Mouse (Mus musculus): ENCODE data around the gene Ino80e. TPM values are rescaled to one million over a fixed set of nuclear protein-coding genes. Genes with fewer than 3 reads are reported as not detected.

Gene Ino80e
- polyA plus RNA-seq, 1 experiment: 105 TPM

DNA sequence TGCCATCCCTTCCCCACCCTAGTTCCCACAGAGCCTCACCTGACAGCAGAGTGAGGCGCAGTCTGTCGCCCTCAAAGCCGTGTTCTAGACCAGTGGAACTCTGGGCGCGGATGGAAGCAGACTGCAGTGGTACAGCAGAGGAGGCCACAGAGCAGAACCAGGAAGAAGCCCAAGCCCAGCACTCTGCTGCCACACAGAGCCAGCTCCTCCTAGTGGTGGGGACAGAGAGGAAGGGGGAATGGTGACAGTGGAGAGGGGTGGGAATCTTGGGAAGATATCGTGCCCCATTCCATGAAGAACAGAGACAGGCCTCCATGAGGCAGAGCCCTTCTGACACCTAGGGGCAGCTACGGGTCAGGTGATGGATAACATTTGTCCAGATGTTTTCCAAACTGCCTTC, 26.7 kb upstream of the Ino80e start:
- peaks cover 6% of the 10 kb centered on the region for H3K79me3 ChIP-seq (ENCODE audit: low read depth)
- H3ac ChIP-seq (ENCODE audit: control insufficient read depth, insufficient read length, low read depth): no peak overlapping the region
- TF ChIP-seq CEBPB (IDR thresholded peaks at IDR 0.05; ENCODE audit: low read depth): no peak
- TF ChIP-seq CTCF (IDR thresholded peaks at IDR 0.05; ENCODE audit: control insufficient read depth, insufficient read depth, insufficient read length): peak; percentile 1
- TF ChIP-seq MYOD1 (IDR thresholded peaks at IDR 0.05; ENCODE audit: control insufficient read depth, insufficient read length, low read depth): no peak
- no peak for TF ChIP-seq MYOG (IDR thresholded peaks at IDR 0.05; ENCODE audit: control insufficient read depth, extremely low read depth, insufficient read length)
- TF ChIP-seq USF1 (IDR thresholded peaks at IDR 0.05; ENCODE audit: low read depth): no peak
- H3K4me3 ChIP-seq (ENCODE audit: insufficient read depth, poor library complexity, severe bottlenecking): no peak overlapping the region
- no peaks in the 10 kb centered on the region for H3K36me3 ChIP-seq (ENCODE audit: control insufficient read depth, insufficient read depth)
- H3K79me2 ChIP-seq (ENCODE audit: control insufficient read depth, insufficient read depth): peaks cover 5% of the 10 kb centered on the region
- no peaks in the 10 kb centered on the region for H3K27me3 ChIP-seq (ENCODE audit: control insufficient read depth, insufficient read depth, insufficient read length)

DNA sequence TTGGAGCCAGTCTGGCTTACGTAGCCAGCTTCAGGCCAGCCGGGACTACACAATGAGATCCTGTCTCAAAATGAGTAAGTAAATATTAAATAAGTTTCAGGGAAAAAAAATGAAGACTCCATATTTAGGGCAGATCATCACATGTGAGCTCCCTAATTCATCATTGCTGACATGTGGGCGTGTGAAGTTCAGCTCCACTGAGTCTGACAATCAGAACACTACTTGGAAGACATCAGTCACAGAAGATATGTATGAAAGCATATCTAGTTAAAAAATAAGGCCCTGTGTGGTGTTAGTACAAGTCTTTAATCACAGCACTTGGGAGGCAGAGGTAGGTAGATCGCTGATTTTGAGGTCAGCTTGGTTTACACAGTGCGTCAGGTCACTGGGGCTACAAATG, 25.1 kb upstream of the Ino80e start:
- Histone ChIP-seq H3ac (ENCODE audit: control insufficient read depth, insufficient read length, low read depth) (no peak overlapping the region), H3K36me3 (ENCODE audit: control insufficient read depth, insufficient read depth) (no peaks in the 10 kb centered on the region), H3K79me2 (ENCODE audit: control insufficient read depth, insufficient read depth) (peaks cover 21% of the 10 kb centered on the region), H3K27me3 (ENCODE audit: control insufficient read depth, insufficient read depth, insufficient read length) (no peaks in the 10 kb centered on the region), H3K4me3 (ENCODE audit: insufficient read depth, poor library complexity, severe bottlenecking) (no peak overlapping the region), H3K79me3 (ENCODE audit: low read depth) (peaks cover 21% of the 10 kb centered on the region)
- TF ChIP-seq MYOD1 (IDR thresholded peaks at IDR 0.05; ENCODE audit: control insufficient read depth, insufficient read length, low read depth): no peak
- no peak for TF ChIP-seq USF1 (IDR thresholded peaks at IDR 0.05; ENCODE audit: low read depth)
- no peak for TF ChIP-seq FOSL1 (IDR thresholded peaks at IDR 0.05; ENCODE audit: insufficient read depth, low read length, poor library complexity, severe bottlenecking)
- TF ChIP-seq MYOG (IDR thresholded peaks at IDR 0.05; ENCODE audit: control insufficient read depth, extremely low read depth, insufficient read length): no peak
- no peak for TF ChIP-seq CEBPB (IDR thresholded peaks at IDR 0.05; ENCODE audit: low read depth)
- no peak for TF ChIP-seq CTCF (IDR thresholded peaks at IDR 0.05; ENCODE audit: control insufficient read depth, insufficient read depth, insufficient read length)
- TF ChIP-seq MAX (IDR thresholded peaks at IDR 0.05): no peak

DNA sequence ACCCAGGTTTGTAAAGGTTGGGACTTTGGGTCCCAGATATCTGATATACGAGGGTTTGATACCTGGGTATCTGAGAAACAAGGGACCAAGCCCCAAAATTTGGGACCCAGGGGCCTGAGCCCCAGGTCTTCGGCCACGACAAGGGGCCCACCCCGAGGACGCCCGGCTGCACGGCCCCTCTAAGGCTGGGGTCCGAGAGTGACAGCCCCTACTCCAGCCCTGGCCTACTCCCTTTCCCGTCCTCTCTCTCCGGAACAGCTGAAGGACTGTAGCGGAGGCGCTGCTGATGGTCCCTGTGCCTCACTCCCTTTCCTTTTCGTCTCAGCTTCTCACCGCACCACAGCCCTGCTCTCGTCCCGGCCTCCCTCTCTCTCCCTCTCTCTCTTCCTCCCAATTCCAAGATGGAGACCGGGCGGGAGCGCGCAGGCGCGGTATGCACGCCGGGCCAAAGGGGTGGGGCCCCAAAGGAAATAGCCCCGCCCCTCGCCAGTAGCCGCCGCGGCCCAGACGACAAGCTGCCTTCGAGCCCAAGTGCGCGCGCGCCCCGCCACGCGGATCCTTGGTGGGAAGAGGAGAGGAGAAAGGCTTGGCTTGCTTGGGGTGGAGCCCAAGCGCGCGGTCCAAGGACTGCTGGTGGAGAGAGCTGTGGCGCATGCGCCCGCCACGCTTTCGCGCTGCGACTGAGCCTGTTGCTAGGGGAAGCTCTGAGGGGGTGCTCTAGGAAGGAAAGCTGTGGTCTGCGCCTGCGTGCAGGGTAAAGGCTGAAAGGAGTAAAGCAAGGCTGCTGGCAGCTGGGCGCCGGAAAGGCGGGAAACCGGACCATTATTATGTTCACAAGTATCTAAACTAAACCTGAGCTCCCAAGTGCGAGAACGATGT, 22.3 kb upstream of the Ino80e start, which contains the start of gene Taok2:
Gene Taok2, minus strand, starts transcription at position 418 of the 879 bp plus-strand sequence.
- peaks cover 30% of the 10 kb centered on the region for H3K79me3 ChIP-seq (ENCODE audit: low read depth)
- no peaks in the 10 kb centered on the region for H3K27me3 ChIP-seq (ENCODE audit: control insufficient read depth, insufficient read depth, insufficient read length)
- TF ChIP-seq MYOG (IDR thresholded peaks at IDR 0.05; ENCODE audit: control insufficient read depth, extremely low read depth, insufficient read length) (no peak), MAX (IDR thresholded peaks at IDR 0.05) (peak; percentile 92)
- H3K79me2 ChIP-seq (ENCODE audit: control insufficient read depth, insufficient read depth): peaks cover 47% of the 10 kb centered on the region
- peak within 1 kb of the TSS; percentile 86 for H3K4me3 ChIP-seq (ENCODE audit: insufficient read depth, poor library complexity, severe bottlenecking)
- H3ac ChIP-seq (ENCODE audit: control insufficient read depth, insufficient read length, low read depth): peak within 1 kb of the TSS; percentile 100
- peaks cover 16% of the 10 kb centered on the region for H3K36me3 ChIP-seq (ENCODE audit: control insufficient read depth, insufficient read depth)

DNA sequence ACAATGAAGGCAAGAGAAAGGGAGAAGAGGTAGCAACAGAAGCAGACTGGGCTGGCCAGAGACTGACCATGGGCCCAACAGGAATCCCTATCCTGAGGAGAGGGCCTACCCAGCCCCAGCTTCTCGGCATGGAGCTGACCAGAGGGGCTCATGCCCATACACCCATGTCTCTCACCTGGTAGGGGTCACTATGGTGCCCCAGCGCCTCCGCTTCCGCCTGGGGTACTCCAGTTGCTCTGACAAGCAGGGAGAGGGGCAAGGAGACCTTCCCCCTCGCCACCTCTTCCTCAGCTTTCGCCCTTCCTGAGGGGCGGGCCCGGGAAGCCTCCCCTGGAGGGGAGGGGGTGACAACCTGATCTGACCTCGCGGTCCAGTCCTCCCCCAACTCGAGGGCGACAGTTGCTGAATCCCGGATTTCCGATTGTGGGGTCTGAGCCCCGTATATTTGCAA, 21.6 kb upstream of the Ino80e start:
- Histone ChIP-seq H3ac (ENCODE audit: control insufficient read depth, insufficient read length, low read depth) (peak overlapping the region; percentile 87), H3K36me3 (ENCODE audit: control insufficient read depth, insufficient read depth) (peaks cover 22% of the 10 kb centered on the region), H3K27me3 (ENCODE audit: control insufficient read depth, insufficient read depth, insufficient read length) (no peaks in the 10 kb centered on the region), H3K79me3 (ENCODE audit: low read depth) (peaks cover 30% of the 10 kb centered on the region), H3K4me3 (ENCODE audit: insufficient read depth, poor library complexity, severe bottlenecking) (peak overlapping the region; percentile 86), H3K79me2 (ENCODE audit: control insufficient read depth, insufficient read depth) (peaks cover 49% of the 10 kb centered on the region)
- TF ChIP-seq CEBPB (IDR thresholded peaks at IDR 0.05; ENCODE audit: low read depth) (no peak), CTCF (IDR thresholded peaks at IDR 0.05; ENCODE audit: control insufficient read depth, insufficient read depth, insufficient read length) (no peak), FOSL1 (IDR thresholded peaks at IDR 0.05; ENCODE audit: insufficient read depth, low read length, poor library complexity, severe bottlenecking) (no peak), MAX (IDR thresholded peaks at IDR 0.05) (no peak), USF1 (IDR thresholded peaks at IDR 0.05; ENCODE audit: low read depth) (no peak), MYOD1 (IDR thresholded peaks at IDR 0.05; ENCODE audit: control insufficient read depth, insufficient read length, low read depth) (no peak), MYOG (IDR thresholded peaks at IDR 0.05; ENCODE audit: control insufficient read depth, extremely low read depth, insufficient read length) (no peak)

DNA sequence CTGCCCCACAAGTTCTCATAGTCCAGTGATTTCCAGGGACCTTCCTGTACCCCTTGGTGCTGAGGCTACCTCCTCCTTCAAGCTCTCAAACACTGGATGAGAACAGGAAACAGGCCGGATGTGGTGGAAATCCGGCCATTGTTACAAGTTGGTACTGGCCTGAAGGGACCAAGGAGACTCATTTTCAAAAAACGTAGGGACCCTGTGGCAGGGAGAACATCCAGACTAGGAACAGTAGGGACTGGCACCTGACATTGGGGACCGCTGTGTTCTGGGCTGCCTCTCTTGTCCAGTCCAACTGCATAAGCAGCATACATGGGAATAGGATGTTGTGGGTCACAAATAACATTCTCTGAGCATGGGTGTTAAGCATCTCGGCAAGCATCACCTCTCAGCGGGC, 18.9 kb upstream of the Ino80e start:
- H3K4me3 ChIP-seq (ENCODE audit: insufficient read depth, poor library complexity, severe bottlenecking): no peak overlapping the region
- no peak overlapping the region for H3ac ChIP-seq (ENCODE audit: control insufficient read depth, insufficient read length, low read depth)
- H3K27me3 ChIP-seq (ENCODE audit: control insufficient read depth, insufficient read depth, insufficient read length): no peaks in the 10 kb centered on the region
- TF ChIP-seq MYOG (IDR thresholded peaks at IDR 0.05; ENCODE audit: control insufficient read depth, extremely low read depth, insufficient read length): no peak
- no peak for TF ChIP-seq FOSL1 (IDR thresholded peaks at IDR 0.05; ENCODE audit: insufficient read depth, low read length, poor library complexity, severe bottlenecking)
- TF ChIP-seq CTCF (IDR thresholded peaks at IDR 0.05; ENCODE audit: control insufficient read depth, insufficient read depth, insufficient read length): no peak
- TF ChIP-seq USF1 (IDR thresholded peaks at IDR 0.05; ENCODE audit: low read depth): no peak
- no peak for TF ChIP-seq MAX (IDR thresholded peaks at IDR 0.05)
- TF ChIP-seq CEBPB (IDR thresholded peaks at IDR 0.05; ENCODE audit: low read depth): no peak
- no peak for TF ChIP-seq MYOD1 (IDR thresholded peaks at IDR 0.05; ENCODE audit: control insufficient read depth, insufficient read length, low read depth)
- H3K36me3 ChIP-seq (ENCODE audit: control insufficient read depth, insufficient read depth): peaks cover 47% of the 10 kb centered on the region
- peaks cover 30% of the 10 kb centered on the region for H3K79me3 ChIP-seq (ENCODE audit: low read depth)
- peaks cover 49% of the 10 kb centered on the region for H3K79me2 ChIP-seq (ENCODE audit: control insufficient read depth, insufficient read depth)

All from C2C12 (cell line).